In genomic region chr17:23674271-23674952, GRCm38 (mm10) we compare ENCODE assay signal across 8 mouse cellular contexts. TPM values are rescaled to one million over a fixed set of nuclear protein-coding genes. Genes with fewer than 3 reads are reported as not detected.
DNase-seq lines count a peak whose midpoint lies in the region; ATAC-seq and TF ChIP-seq lines count a peak whose summit lies in the region.

No protein-coding gene starts in this region.

- peak overlapping the region; percentile 83 for H3K9ac ChIP-seq in hindbrain, embryonic 14.5 days

- H3K9me3 ChIP-seq in hindbrain, embryonic 14.5 days (ENCODE audit: control insufficient read depth, low read length): no peaks in the 10 kb centered on the region

- peak overlapping the region; percentile 98 for H3K27ac ChIP-seq in embryonic fibroblast, embryonic 13.5 days (ENCODE audit: insufficient read depth, low read length)
- peak overlapping the region; percentile 88; the same call in 1 of the 2 replicates for H3K27ac ChIP-seq in hindbrain, embryonic 14.5 days
- peak overlapping the region; percentile 81 for H3K27ac ChIP-seq in macrophage

- H3K4me3 ChIP-seq in embryonic fibroblast, embryonic 13.5 days (ENCODE audit: insufficient read depth, low read length): peak overlapping the region; percentile 83
- peak overlapping the region; percentile 58 for H3K4me3 ChIP-seq in hindbrain, embryonic 14.5 days (replicated peaks; ENCODE audit: low read length)
- H3K4me3 ChIP-seq in macrophage (ENCODE audit: inconsistent target): peak overlapping the region; percentile 82

- H3K27me3 ChIP-seq in hindbrain, embryonic 14.5 days (ENCODE audit: control insufficient read depth, insufficient read depth, low read length): peaks cover 45% of the 10 kb centered on the region

- WGBS in hindbrain, embryonic 14.5 days: 48% methylated on average over 9 of the region's 9 CpGs
- 60% methylated on average over 9 of the region's 9 CpGs for WGBS in macrophage (ENCODE audit: missing documents)

- peak; percentile 59 for DNase-seq in cerebellum, adult 11 months
- no peak for DNase-seq in cerebellum, postnatal 4 days (ENCODE audit: low spot score in 2 of 2)
- DNase-seq in MN1 (ENCODE audit: low spot score): peak; percentile 67
- DNase-seq in hindbrain, embryonic 14.5 days (ENCODE audit: low spot score): no peak
- no peak for DNase-seq in urinary bladder, postnatal 14 days (ENCODE audit: low spot score)
- DNase-seq in thymus, postnatal 4 days: no peak

- peaks cover 6% of the 10 kb centered on the region for H3K36me3 ChIP-seq in hindbrain, embryonic 14.5 days (replicated peaks; ENCODE audit: control insufficient read depth, insufficient read depth)
- H3K36me3 ChIP-seq in macrophage (ENCODE audit: inconsistent target): peaks cover 5% of the 10 kb centered on the region

- peaks cover 18% of the 10 kb centered on the region; the same call in 1 of the 2 replicates for H3K79me2 ChIP-seq in macrophage (ENCODE audit: inconsistent target)

- no peaks in the 10 kb centered on the region; the same call in 1 of the 2 replicates for H3K4me1 ChIP-seq in embryonic fibroblast, embryonic 13.5 days (ENCODE audit: control insufficient read depth, insufficient read depth, low read length)
- peaks cover 26% of the 10 kb centered on the region for H3K4me1 ChIP-seq in hindbrain, embryonic 14.5 days (replicated peaks; ENCODE audit: control insufficient read depth, insufficient read depth, low read length)

- no peak for TF ChIP-seq CTCF in embryonic fibroblast, embryonic 13.5 days (IDR thresholded peaks at IDR 0.05; ENCODE audit: borderline replicate concordance, insufficient read depth, low read length)

- peak overlapping the region; percentile 77 for H3K4me2 ChIP-seq in hindbrain, embryonic 14.5 days (replicated peaks)

- TF ChIP-seq POLR2A in embryonic fibroblast, embryonic 13.5 days (IDR thresholded peaks at IDR 0.05; ENCODE audit: low read depth, low read length): peak; percentile 41

- peak; percentile 0; the same call in 1 of the 2 replicates for ATAC-seq in hindbrain, embryonic 14.5 days (ENCODE audit: low FRiP score)

RNA-seq across cellular contexts. Expression of gene Thoc6, which starts 0.7 kb away (rescaled TPM):
- polyA plus RNA-seq in embryonic fibroblast, embryonic 13.5 days (2011; ENCODE audit: insufficient read length, low read depth, missing spikeins): 15.7 and 20.1 TPM in 2 replicates
- polyA plus RNA-seq in hindbrain, embryonic 14.5 days (2014; fragmentation: Nextera tagmentation; extraction: Ambion mirVana): 39.7 and 40.0 TPM in 2 replicates
- total RNA-seq in macrophage (2018; cell fraction: chromatin; rRNA removed): 10 to 100 TPM in 22 of 26 experiments, 1 to 10 TPM in 4; 6.1 to 20.8 (median 12.7) TPM
- 10 to 100 TPM; 11.4 to 17.3 (median 13.7) TPM for total RNA-seq in macrophage (2018; cell fraction: cytosol; rRNA removed)
- total RNA-seq in macrophage (2018; cell fraction: nucleus; rRNA removed): 10 to 100 TPM in 22 of 26 experiments, 1 to 10 TPM in 4; 7.4 to 19.6 (median 11.9) TPM
- 11.0 to 17.8 TPM (median 16.3 TPM) in 3 replicates for polyA plus RNA-seq in macrophage (2018)

RNA-seq across cellular contexts. Expression of gene Hcfc1r1, which starts 1.0 kb away (rescaled TPM):
- polyA plus RNA-seq in embryonic fibroblast, embryonic 13.5 days (2011; ENCODE audit: insufficient read length, low read depth, missing spikeins): 146 and 164 TPM in 2 replicates
- polyA plus RNA-seq in hindbrain, embryonic 14.5 days (2014; fragmentation: Nextera tagmentation; extraction: Ambion mirVana): 129 and 143 TPM in 2 replicates
- total RNA-seq in macrophage (2018; cell fraction: chromatin; rRNA removed): 10 to 100 TPM in 1 of 26 experiments, 1 to 10 TPM in 22, not detected in 3; 1.3 to 23.4 (median 3.5) TPM
- 100 to 1,000 TPM in 25 of 26 experiments, 10 to 100 TPM in 1; 99.3 to 148 (median 119) TPM for total RNA-seq in macrophage (2018; cell fraction: cytosol; rRNA removed)
- total RNA-seq in macrophage (2018; cell fraction: nucleus; rRNA removed): 10 to 100 TPM in 21 of 26 experiments, 1 to 10 TPM in 5; 8.7 to 30.7 (median 17.1) TPM
- 90.7 to 174 TPM (median 112 TPM) in 3 replicates for polyA plus RNA-seq in macrophage (2018)

RNA-seq across cellular contexts. Expression of gene Tnfrsf12a, which starts 2.9 kb away (rescaled TPM):
- 126 and 221 TPM in 2 replicates for polyA plus RNA-seq in embryonic fibroblast, embryonic 13.5 days (2011; ENCODE audit: insufficient read length, low read depth, missing spikeins)
- polyA plus RNA-seq in hindbrain, embryonic 14.5 days (2014; fragmentation: Nextera tagmentation; extraction: Ambion mirVana): 3.1 and 3.7 TPM in 2 replicates
- total RNA-seq in macrophage (2018; cell fraction: chromatin; rRNA removed): 10 to 100 TPM in 11 of 26 experiments, 1 to 10 TPM in 14, not detected in 1; 1.2 to 64.6 (median 9.6) TPM
- total RNA-seq in macrophage (2018; cell fraction: cytosol; rRNA removed): 10 to 100 TPM in 4 of 26 experiments, 1 to 10 TPM in 22; 1.0 to 27.3 (median 3.5) TPM
- 10 to 100 TPM in 11 of 26 experiments, 1 to 10 TPM in 15; 1.5 to 55.4 (median 6.5) TPM for total RNA-seq in macrophage (2018; cell fraction: nucleus; rRNA removed)
- 3.2 to 12.0 TPM (median 5.7 TPM) in 3 replicates for polyA plus RNA-seq in macrophage (2018)

RNA-seq across cellular contexts. Expression of gene Cldn6, which starts 4.6 kb away (rescaled TPM):
- not detected in 2 replicates for polyA plus RNA-seq in embryonic fibroblast, embryonic 13.5 days (2011; ENCODE audit: insufficient read length, low read depth, missing spikeins)
- 0.24 and 0.26 TPM in 2 replicates for polyA plus RNA-seq in hindbrain, embryonic 14.5 days (2014; fragmentation: Nextera tagmentation; extraction: Ambion mirVana)
- not detected for total RNA-seq in macrophage (2018; cell fraction: chromatin; rRNA removed)
- total RNA-seq in macrophage (2018; cell fraction: cytosol; rRNA removed): not detected
- not detected for total RNA-seq in macrophage (2018; cell fraction: nucleus; rRNA removed)
- not detected in 3 replicates for polyA plus RNA-seq in macrophage (2018)

RNA-seq across cellular contexts. Expression of gene Cldn9, which starts 9.4 kb away (rescaled TPM):
- not detected in 2 replicates for polyA plus RNA-seq in embryonic fibroblast, embryonic 13.5 days (2011; ENCODE audit: insufficient read length, low read depth, missing spikeins)
- polyA plus RNA-seq in hindbrain, embryonic 14.5 days (2014; fragmentation: Nextera tagmentation; extraction: Ambion mirVana): 1.7 and 2.6 TPM in 2 replicates
- total RNA-seq in macrophage (2018; cell fraction: chromatin; rRNA removed): not detected
- not detected for total RNA-seq in macrophage (2018; cell fraction: cytosol; rRNA removed)
- total RNA-seq in macrophage (2018; cell fraction: nucleus; rRNA removed): not detected
- polyA plus RNA-seq in macrophage (2018): not detected in 3 replicates

Comparison
In these comparisons a context has a peak if more than half of its experiments do, and no peak if none do; other contexts are left out.
1. DNase-seq: peak in cerebellum, adult 11 months (single experiment) and MN1 (single experiment); none in cerebellum, postnatal 4 days (0 of 2), hindbrain, embryonic 14.5 days (single experiment), urinary bladder, postnatal 14 days (single experiment) and thymus, postnatal 4 days (single experiment).
2. Peak in every context shown above with its lines, with median percentiles within 50 percentile points of each other: H3K27ac ChIP-seq and H3K4me3 ChIP-seq.